Mouse (Mus musculus): ENCODE results near the gene Faim2. TPM values are rescaled to one million over a fixed set of nuclear protein-coding genes. Genes with fewer than 3 reads are reported as not detected.
A peak's percentile ranks its signal among the peaks of the same experiment; 100 is the strongest.

The Faim2 gene
- total and polyA plus RNA-seq, 3 experiments: 0.17 TPM; not detected in 2

- in situ Hi-C loops (cut with MboI; ENCODE audit: low pct_ligation_motif_present, low pct_unique_long_range_greater_than_20kb, low sequenced_read_pairs): no loop called here
- H3K79me2 ChIP-seq (replicated peaks; ENCODE audit: control insufficient read depth, extremely low read depth, insufficient read depth, poor library complexity, severe bottlenecking): no peaks in the 10 kb centered on the region
Observed at GRCm38 (mm10) chr15:99456338-99456962, 71.5 kb downstream of the Faim2 start.

GRCm38 (mm10) chr15:99455415-99455814, 72.5 kb downstream of the Faim2 start:
- Histone ChIP-seq H3K36me3 (replicated peaks in 1 of 2; ENCODE audit: control insufficient read depth in 1 of 2, insufficient read depth in 1 of 2, low read length in 1 of 2) (peaks cover 0 to 23% of the 10 kb centered on the region in 2 experiments), H3K9ac (ENCODE audit: insufficient read depth, low read depth) (no peak overlapping the region), H3K27ac (ENCODE audit: insufficient read depth, low read depth) (no peak overlapping the region), H3K79me2 (replicated peaks; ENCODE audit: control insufficient read depth, extremely low read depth, insufficient read depth, poor library complexity, severe bottlenecking) (no peaks in the 10 kb centered on the region), H3K4me1 (ENCODE audit: control insufficient read depth in 1 of 2, insufficient read depth in 2 of 2) (peaks cover 5 to 28% of the 10 kb centered on the region in 2 experiments; a peak in 3 of 4 replicates), H3K4me2 (ENCODE audit: insufficient read depth, low read depth, poor library complexity, severe bottlenecking) (no peak overlapping the region), H3K4me3 (replicated peaks in 1 of 3; ENCODE audit: low read depth in 2 of 3, low read length in 2 of 3, poor library complexity in 1 of 3) (no peak overlapping the region), H3K9me3 (replicated peaks; ENCODE audit: low read length) (no peaks in the 10 kb centered on the region), H3K27me3 (replicated peaks) (no peaks in the 10 kb centered on the region)
- dilution Hi-C loops (cut with MboI; ENCODE audit: extremely low pct_ligation_motif_present, extremely low pct_unique_long_range_greater_than_20kb, low sequenced_read_pairs): no loop called here
- in situ Hi-C loops (cut with MboI; ENCODE audit: low pct_ligation_motif_present, low pct_unique_long_range_greater_than_20kb, low sequenced_read_pairs): no loop called here
- no peak for DNase-seq (ENCODE audit: extremely low read depth)
- no peak for TF ChIP-seq MYC (IDR thresholded peaks at IDR 0.05; ENCODE audit: low read depth, low read length)
- no peak for TF ChIP-seq E2F4 (IDR thresholded peaks at IDR 0.05; ENCODE audit: insufficient replicate concordance, low read depth, low read length)
- no peak for TF ChIP-seq CTCF (conservative IDR thresholded peaks at IDR 0.05 in 1 of 2, IDR thresholded peaks at IDR 0.05 in 1 of 2; ENCODE audit: low read depth in 2 of 2, low read length in 2 of 2)
- no peak for TF ChIP-seq ZC3H11A (IDR thresholded peaks at IDR 0.05; ENCODE audit: low read depth, low read length)
- no peak for TF ChIP-seq SMC3 (IDR thresholded peaks at IDR 0.05; ENCODE audit: low read depth, low read length)
- TF ChIP-seq MAZ (IDR thresholded peaks at IDR 0.05; ENCODE audit: low read depth, low read length): no peak
- TF ChIP-seq USF1 (IDR thresholded peaks at IDR 0.05; ENCODE audit: low read depth, low read length): no peak
- TF ChIP-seq TCF12 (IDR thresholded peaks at IDR 0.05; ENCODE audit: low read depth, low read length): no peak
- TF ChIP-seq NRF1 (IDR thresholded peaks at IDR 0.05; ENCODE audit: low read depth, low read length): no peak
- no peak for TF ChIP-seq RAD21 (IDR thresholded peaks at IDR 0.05; ENCODE audit: low read depth, low read length)
- TF ChIP-seq JUND (conservative IDR thresholded peaks at IDR 0.05; ENCODE audit: low read depth, low read length): no peak

More at GRCm38 (mm10) chr15:99456338-99456962, 71.5 kb downstream of the Faim2 start:
- TF ChIP-seq E2F4 (IDR thresholded peaks at IDR 0.05; ENCODE audit: insufficient replicate concordance, low read depth, low read length) (no peak), TCF12 (IDR thresholded peaks at IDR 0.05; ENCODE audit: low read depth, low read length) (no peak), IRF4 (IDR thresholded peaks at IDR 0.05; ENCODE audit: low read depth, low read length) (no peak), ETS1 (conservative IDR thresholded peaks at IDR 0.05; ENCODE audit: low read depth, low read length) (no peak), NRF1 (IDR thresholded peaks at IDR 0.05; ENCODE audit: low read depth, low read length) (no peak), KAT2A (IDR thresholded peaks at IDR 0.05; ENCODE audit: insufficient replicate concordance, low read length) (no peak), JUN (IDR thresholded peaks at IDR 0.05; ENCODE audit: insufficient read depth, low read depth, low read length) (no peak), SIN3A (IDR thresholded peaks at IDR 0.05; ENCODE audit: low read length) (no peak), ZNF384 (IDR thresholded peaks at IDR 0.05; ENCODE audit: low read depth, low read length) (no peak)
- Histone ChIP-seq H3K27ac (ENCODE audit: insufficient read depth, low read depth) (no peak overlapping the region), H3K36me3 (replicated peaks in 1 of 2; ENCODE audit: control insufficient read depth in 1 of 2, insufficient read depth in 1 of 2, low read length in 1 of 2) (peaks cover 0 to 21% of the 10 kb centered on the region in 2 experiments), H3K27me3 (replicated peaks) (no peaks in the 10 kb centered on the region), H3K9me3 (replicated peaks; ENCODE audit: low read length) (no peaks in the 10 kb centered on the region), H3K4me2 (ENCODE audit: insufficient read depth, low read depth, poor library complexity, severe bottlenecking) (peak overlapping the region; percentile 88; the same call in 1 of the 2 replicates), H3K4me3 (replicated peaks in 1 of 3; ENCODE audit: low read depth in 2 of 3, low read length in 2 of 3, poor library complexity in 1 of 3) (peak overlapping the region in 1 of 3 experiments; percentile 68), H3K4me1 (ENCODE audit: control insufficient read depth in 1 of 2, insufficient read depth in 2 of 2) (peaks cover 5 to 28% of the 10 kb centered on the region in 2 experiments; a peak in 3 of 4 replicates), H3K9ac (ENCODE audit: insufficient read depth, low read depth) (no peak overlapping the region)
- dilution Hi-C loops (cut with MboI; ENCODE audit: extremely low pct_ligation_motif_present, extremely low pct_unique_long_range_greater_than_20kb, low sequenced_read_pairs): no loop called here
- no peak for DNase-seq (ENCODE audit: extremely low read depth)

Measured in CH12.LX (cell line).